Mouse (Mus musculus) activated CD4-positive, CD25-positive, alpha-beta regulatory T cell, adult 4 months (primary cell): ENCODE measurements around the gene Ints2. TPM values are rescaled to one million over a fixed set of nuclear protein-coding genes. Genes with fewer than 3 reads are reported as not detected.
"Not testable (repeated sequence)": the region's sequence is repeated elsewhere in the genome, so short reads cannot be mapped to it uniquely, and the experiment has no call there.

Source experiments
- ATAC-seq: one replicate; pipeline ENCODE4 v1.8.0; 2017
- polyA plus RNA-seq, 2 experiments: library from polyadenylated mRNA; unstranded; fragments of 100-300 nt; shearing (Covaris generic); gene quantifications; one replicate each; pipeline ENCODE4 v1.2.1; 2017

Ints2 gene
- polyA plus RNA-seq, result 10 to 100 TPM; 18.6 to 22.5 TPM

GRCm38 (mm10) chr11:86257460-86258076, at the start of gene Ints2:
Ints2 (minus strand) TSS chr11:86257575.
- ATAC-seq, result peak; percentile 68

GRCm38 (mm10) chr11:86292201-86292600, 34.8 kb upstream of the Ints2 start:
- ATAC-seq, result peak; percentile 57

- ATAC-seq, result peak; percentile 54
Observed at GRCm38 (mm10) chr11:86291714-86292113, 34.3 kb upstream of the Ints2 start.

- no peak for ATAC-seq
Observed at GRCm38 (mm10) chr11:86285729-86286128, 28.4 kb upstream of the Ints2 start.

- ATAC-seq, result no peak
Observed at GRCm38 (mm10) chr11:86278442-86279102, 21.2 kb upstream of the Ints2 start.

DNA sequence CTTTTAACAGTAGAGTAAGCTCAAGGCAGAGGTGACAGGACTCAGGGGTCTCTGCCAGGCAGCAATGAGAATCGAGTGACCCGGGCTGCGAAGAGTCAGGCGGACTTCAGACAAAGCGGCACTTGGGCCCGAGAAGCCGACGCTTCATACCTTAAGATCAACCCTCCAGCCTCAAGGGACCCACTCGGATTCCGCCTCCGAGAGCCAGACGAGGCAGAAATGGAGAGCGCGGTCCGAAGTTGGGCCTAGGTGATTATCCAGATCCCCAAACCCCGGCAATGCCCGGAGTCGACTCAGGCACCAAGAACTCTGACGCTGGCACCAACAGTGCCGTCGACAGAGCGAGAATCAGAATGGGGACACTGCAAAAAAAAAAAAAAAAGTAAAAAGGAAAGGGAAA, 321 bp downstream of the Ints2 start:
- ATAC-seq, result peak; percentile 38

- ATAC-seq, result no peak
Observed at GRCm38 (mm10) chr11:86253342-86253741, 4.0 kb downstream of the Ints2 start.

- no peak for ATAC-seq
Observed at GRCm38 (mm10) chr11:86232446-86232845, 24.9 kb downstream of the Ints2 start.

GRCm38 (mm10) chr11:86231781-86232350, 25.5 kb downstream of the Ints2 start:
- no peak for ATAC-seq

DNA sequence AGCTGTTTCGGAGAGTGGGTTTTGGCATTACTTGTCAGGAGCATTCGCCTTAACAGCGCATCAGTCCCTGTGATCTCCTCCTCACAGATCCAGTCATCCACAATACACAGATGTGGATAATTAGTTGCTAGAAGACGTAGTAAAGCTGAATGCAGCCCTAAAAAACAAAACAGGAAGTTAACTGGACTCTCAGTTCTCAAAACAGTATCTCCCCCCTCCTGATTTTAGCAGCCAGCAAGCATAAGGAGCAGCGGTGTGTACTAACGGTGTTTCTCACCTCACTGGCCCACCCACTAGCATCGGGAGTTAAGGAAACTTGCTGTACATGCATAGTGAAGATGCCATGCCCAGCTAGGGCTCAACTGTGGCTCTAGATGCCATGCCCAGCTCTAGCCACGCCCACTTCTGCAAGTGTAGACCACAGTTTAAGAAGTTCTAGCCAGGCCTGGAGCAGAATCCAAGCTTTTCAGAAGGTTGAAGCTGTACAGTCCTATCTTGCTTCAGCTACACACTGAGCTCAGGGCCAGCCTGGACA, 30.7 kb downstream of the Ints2 start:
- ATAC-seq, result no peak

- no peak for ATAC-seq
Observed at GRCm38 (mm10) chr11:86225761-86226160, 31.6 kb downstream of the Ints2 start.

DNA sequence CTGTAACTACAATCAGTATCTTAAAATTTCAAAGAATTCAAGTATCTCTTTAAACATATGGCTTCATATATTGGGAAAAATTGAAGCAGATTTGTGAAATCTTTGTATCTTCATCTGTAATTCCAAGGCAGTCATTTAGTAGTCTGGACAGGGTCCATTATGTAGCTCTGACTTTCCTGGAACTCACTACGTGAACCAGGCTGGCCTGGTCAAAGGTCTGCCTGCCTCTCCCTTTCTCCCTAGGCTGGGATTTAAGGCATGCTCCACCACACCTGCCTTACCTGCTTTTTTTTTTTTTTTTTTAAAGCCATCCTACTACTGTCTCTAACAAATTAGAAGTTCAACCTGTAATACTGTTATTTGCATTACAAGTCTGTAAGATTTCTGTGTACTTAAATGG, 45.6 kb downstream of the Ints2 start:
- ATAC-seq, result no peak

- no peak for ATAC-seq
Observed at GRCm38 (mm10) chr11:86209123-86209522, 48.3 kb downstream of the Ints2 start.

DNA sequence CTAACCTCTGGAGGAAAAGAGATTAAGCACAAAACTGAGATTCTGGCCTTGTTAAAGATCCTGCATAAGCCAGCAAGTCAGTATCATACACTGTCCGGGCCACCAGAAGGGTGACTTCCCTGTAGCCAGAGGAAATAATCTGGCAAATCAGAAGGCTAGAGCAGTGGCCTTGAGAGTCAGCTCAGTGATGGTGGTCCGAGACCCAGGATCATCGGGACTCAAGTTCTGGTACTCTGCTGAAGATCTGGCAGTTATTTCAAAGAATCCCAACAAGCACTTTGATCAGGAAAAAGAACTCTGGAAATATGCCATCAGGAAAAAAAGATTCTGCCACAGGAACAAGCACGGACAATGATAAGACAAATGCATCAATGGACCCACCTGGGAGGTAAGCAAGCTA, 51.5 kb downstream of the Ints2 start:
- no peak for ATAC-seq

DNA sequence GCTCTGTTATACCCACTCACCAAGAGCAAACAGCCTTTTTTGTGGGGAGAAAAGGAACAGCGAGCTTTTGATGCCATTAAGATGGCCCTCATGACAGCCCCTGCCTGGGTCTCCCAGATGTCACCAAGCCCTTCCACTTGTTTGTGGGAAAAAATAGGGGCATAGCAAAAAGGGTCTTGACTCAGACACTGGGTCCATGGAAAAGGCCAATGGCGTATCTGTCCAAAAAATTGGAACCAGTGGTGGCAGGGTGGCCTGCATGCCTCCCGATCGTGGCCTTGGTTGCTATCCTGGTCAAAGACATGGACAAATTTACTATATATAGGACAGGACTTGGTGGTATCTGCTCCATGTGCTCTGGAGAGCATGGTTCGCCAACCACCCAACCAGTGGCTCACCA, 52.3 kb downstream of the Ints2 start:
- no peak for ATAC-seq

DNA sequence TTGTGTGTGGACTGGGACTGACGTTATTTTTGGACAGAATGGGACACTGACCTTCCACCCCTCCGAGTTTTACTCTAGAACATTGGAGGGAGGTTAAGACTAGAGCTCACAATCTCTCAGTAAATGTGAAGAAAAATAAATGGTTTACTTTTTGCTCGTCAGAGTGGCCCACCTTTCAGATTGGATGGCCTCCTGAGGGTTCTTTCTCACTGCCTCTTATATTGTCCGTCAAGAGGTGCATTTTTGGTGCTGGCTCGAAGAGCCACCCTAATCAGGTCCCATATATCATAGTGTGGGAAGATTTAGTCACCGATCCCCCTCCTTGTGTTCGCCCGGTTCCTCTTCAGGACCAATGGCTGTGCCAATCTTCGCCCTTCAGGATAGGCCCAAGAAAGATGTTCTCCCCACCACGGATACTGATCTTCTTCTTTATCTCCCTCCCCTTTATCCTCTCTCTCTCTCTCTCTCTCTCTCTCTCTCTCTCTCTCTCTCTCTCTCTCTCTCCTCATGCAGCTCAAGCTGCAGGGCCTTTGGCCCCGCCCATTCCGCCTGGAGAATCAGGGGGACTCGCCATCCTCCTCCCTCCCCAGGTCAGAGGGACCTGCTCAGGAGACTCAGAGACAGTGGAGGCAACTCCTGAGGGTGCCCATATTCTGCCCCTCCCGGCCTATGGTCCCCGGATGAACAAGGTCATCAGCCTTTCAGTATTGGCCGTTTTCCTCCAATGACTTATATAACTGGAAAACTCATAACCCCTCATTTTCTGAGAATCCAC, 55.3 kb downstream of the Ints2 start:
- ATAC-seq, result no peak

- peak; percentile 100 for ATAC-seq
Observed at GRCm38 (mm10) chr11:86201037-86201786, 56.2 kb downstream of the Ints2 start, which contains the start of gene Brip1. Brip1 (minus strand) TSS chr11:86201193.

- ATAC-seq, result no peak
Observed at GRCm38 (mm10) chr11:86200460-86201021, 56.8 kb downstream of the Ints2 start.

- no peak for ATAC-seq
Observed at GRCm38 (mm10) chr11:86199733-86200132, 57.6 kb downstream of the Ints2 start.

DNA sequence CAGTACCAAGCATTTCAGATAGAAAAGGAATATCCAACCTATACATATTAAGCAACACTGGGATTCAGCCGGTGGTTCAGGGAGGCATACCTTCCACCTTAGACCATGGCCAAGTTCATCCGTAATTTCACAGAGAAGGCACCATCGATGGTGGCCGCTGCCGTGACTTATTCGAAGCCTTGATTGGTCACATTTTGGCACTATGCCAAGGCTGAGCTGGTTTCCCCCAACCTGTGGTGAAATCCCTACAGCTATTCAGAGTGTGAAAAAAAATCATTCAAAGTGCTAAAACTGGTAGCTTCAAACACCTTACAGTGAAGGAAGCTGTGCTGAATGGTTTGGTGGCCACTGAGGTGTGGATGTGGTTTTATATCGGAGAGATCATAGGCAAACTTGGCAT, 72.2 kb downstream of the Ints2 start:
- ATAC-seq, result not testable (repeated sequence)

GRCm38 (mm10) chr11:86175833-86176232, 81.5 kb downstream of the Ints2 start:
- no peak for ATAC-seq

- peak; percentile 46 for ATAC-seq
Observed at GRCm38 (mm10) chr11:86174173-86174572, 83.2 kb downstream of the Ints2 start.
